Comparison of ENCODE assay signal across 16 mouse cellular contexts in the genomic region with DNA sequence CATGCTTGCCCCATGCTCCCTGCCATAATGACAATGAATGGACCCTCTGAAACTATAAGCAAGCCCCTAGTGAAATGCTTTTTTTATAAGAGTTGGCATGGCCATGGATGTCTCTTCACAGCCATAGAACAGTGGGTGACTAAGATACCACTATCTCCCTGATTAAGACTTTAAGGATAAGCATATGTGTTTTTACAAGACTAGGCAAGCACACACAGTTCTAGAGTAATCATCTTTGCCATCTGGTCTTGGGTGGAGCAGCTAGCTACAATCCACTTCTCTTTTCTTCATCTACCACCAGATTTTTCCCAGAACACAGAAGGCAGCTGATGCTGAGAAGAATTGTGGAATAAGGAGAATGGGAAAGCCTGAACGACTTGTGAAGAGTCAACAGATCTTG. TPM values are rescaled to one million over a fixed set of nuclear protein-coding genes. Genes with fewer than 3 reads are reported as not detected.
"Had no signal": no experiment of that assay in that cellular context is flagged by ENCODE, and none has a peak within 500 bp of the region (broad histone marks: within the 10 kb centered on the region; RNA-seq: fewer than 3 reads in every experiment).

No protein-coding gene starts in this region.

- H3K27me3 ChIP-seq: limb, embryonic 15.5 days; lung, embryonic 15.5 days; neural tube, embryonic 12.5 days; stomach, embryonic 15.5 days had no signal

- H3K9ac ChIP-seq: limb, embryonic 15.5 days; lung, embryonic 15.5 days; neural tube, embryonic 12.5 days; stomach, embryonic 15.5 days had no signal

- H3K36me3 ChIP-seq: limb, embryonic 15.5 days; lung, embryonic 15.5 days; midbrain, embryonic 10.5 days; neural tube, embryonic 12.5 days; stomach, embryonic 15.5 days had no signal

- H3K27ac ChIP-seq: limb, embryonic 15.5 days; lung, embryonic 15.5 days; midbrain, embryonic 10.5 days; neural tube, embryonic 12.5 days; stomach, embryonic 15.5 days had no signal

- H3K4me2 ChIP-seq: limb, embryonic 15.5 days; lung, embryonic 15.5 days; neural tube, embryonic 12.5 days; stomach, embryonic 15.5 days had no signal

- H3K9me3 ChIP-seq: limb, embryonic 15.5 days; lung, embryonic 15.5 days; midbrain, embryonic 10.5 days; neural tube, embryonic 12.5 days; stomach, embryonic 15.5 days had no signal

- H3K4me3 ChIP-seq: limb, embryonic 15.5 days; lung, embryonic 15.5 days; midbrain, embryonic 10.5 days; neural tube, embryonic 12.5 days; stomach, embryonic 15.5 days had no signal

- DNase-seq: kidney, adult 8-10 months; kidney, postnatal 25 days; midbrain, embryonic 14.5 days; right cerebral cortex, postnatal 4 days; thymus, adult 2 months; thymus, postnatal 25 days had no signal

- H3K4me1 ChIP-seq: limb, embryonic 15.5 days; lung, embryonic 15.5 days; midbrain, embryonic 10.5 days; neural tube, embryonic 12.5 days; stomach, embryonic 15.5 days had no signal

- ATAC-seq: inflammation-experienced regulatory T-cells, adult 6 months; intestine, postnatal 0 days had no signal

RNA-seq across cellular contexts. Expression of gene C7, which starts 17.7 kb away (rescaled TPM):
- total RNA-seq: neutrophil, adult 5-6 weeks had no signal
- polyA plus RNA-seq: inflammation-experienced regulatory T-cells, adult 6 months; limb, embryonic 11.5 days; liver, embryonic 16.5 days; midbrain, embryonic 10.5 days; stomach, embryonic 15.5 days had no signal
